Mouse (Mus musculus) heart, adult 2 months (tissue): Measurements from ENCODE around the gene Calr. TPM values are rescaled to one million over a fixed set of nuclear protein-coding genes. Genes with fewer than 3 reads are reported as not detected.

ENCODE experiments used
- DNase-seq, 2 experiments: peaks; one replicate each; pipeline ENCODE4 v3.0.0; 2021
- H3K27ac ChIP-seq: fragments of 200-600 bp; 2 replicates; pipeline ENCODE4 v1.8.1; 2022
- H3K27me3 ChIP-seq: fragments of 200-500 bp; 2 replicates; pipeline ENCODE4 v1.6.1; 2012; ENCODE audit warnings: mild to moderate bottlenecking, low read length, inconsistent platforms, mixed read lengths; ENCODE audit not compliant: control insufficient read depth, insufficient read depth
- H3K36me3 ChIP-seq: fragments of 200-500 bp; 2 replicates; pipeline ENCODE4 v1.6.1; 2012; ENCODE audit warnings: low read length, inconsistent platforms; ENCODE audit not compliant: control insufficient read depth, insufficient read depth
- H3K4me1 ChIP-seq: fragments of 200-500 bp; 2 replicates; pipeline ENCODE4 v1.6.1; 2011; ENCODE audit warnings: low read length; ENCODE audit not compliant: control insufficient read depth, insufficient read depth
- H3K4me3 ChIP-seq: fragments of 200-600 bp; 2 replicates; pipeline ENCODE4 v1.8.1; 2022
- H3K79me2 ChIP-seq: fragments of 200-500 bp; replicated peaks from 2 replicates; pipeline ENCODE4 v1.6.1; 2012; ENCODE audit warnings: mild to moderate bottlenecking, inconsistent platforms, low read length, moderate library complexity, mixed read lengths; ENCODE audit not compliant: control insufficient read depth, insufficient read depth
- H3K9ac ChIP-seq: fragments of 200-500 bp; 2 replicates; pipeline ENCODE4 v1.6.1; 2012; ENCODE audit warnings: low read depth, mild to moderate bottlenecking, control low read depth, inconsistent platforms, low read length, mixed read lengths
- CTCF ChIP-seq: fragments of 200-600 bp; IDR thresholded peaks from 2 replicates; pipeline ENCODE4 v1.8.1; 2022; ENCODE audit warnings: antibody characterized with exemption, mild to moderate bottlenecking, moderate library complexity
- EP300 ChIP-seq: fragments of 200-500 bp; IDR thresholded peaks from 2 replicates; pipeline ENCODE4 v1.6.1; 2011; ENCODE audit warnings: low read depth, low read length, control low read depth; ENCODE audit not compliant: insufficient read depth
- POLR2A ChIP-seq: fragments of 200-500 bp; IDR thresholded peaks from 2 replicates; pipeline ENCODE4 v1.6.1; 2011; ENCODE audit warnings: mild to moderate bottlenecking, low read depth, low read length, control low read depth; ENCODE audit not compliant: insufficient read depth
- WGBS: fragments of 180-500 bp; shearing (Covaris S2); methylation state at CpG from one replicate; pipeline ENCODE4 v1.1.7; 2018; 5-methylcytosine and 5-hydroxymethylcytosine counted together
- intact Hi-C: fragments of 180-260 bp; cut with DNase I; formaldehyde crosslinking; loops from one replicate; pipeline ENCODE4 v1.15.1; 2025
- polyA plus RNA-seq: library from polyadenylated mRNA; depleted of rRNA; stranded (reverse); fragments of >200 nt; gene quantifications from 2 replicates; pipeline ENCODE4 v1.2.3, GENCODE M21; 2012
- total RNA-seq, 2 experiments: library from RNA; stranded (reverse); gene quantifications; 2 replicates each; pipeline ENCODE4 v1.2.3; 2021

The Calr gene
- total and polyA plus RNA-seq, 3 experiments, result 154 to 416 (median 352) TPM

DNA sequence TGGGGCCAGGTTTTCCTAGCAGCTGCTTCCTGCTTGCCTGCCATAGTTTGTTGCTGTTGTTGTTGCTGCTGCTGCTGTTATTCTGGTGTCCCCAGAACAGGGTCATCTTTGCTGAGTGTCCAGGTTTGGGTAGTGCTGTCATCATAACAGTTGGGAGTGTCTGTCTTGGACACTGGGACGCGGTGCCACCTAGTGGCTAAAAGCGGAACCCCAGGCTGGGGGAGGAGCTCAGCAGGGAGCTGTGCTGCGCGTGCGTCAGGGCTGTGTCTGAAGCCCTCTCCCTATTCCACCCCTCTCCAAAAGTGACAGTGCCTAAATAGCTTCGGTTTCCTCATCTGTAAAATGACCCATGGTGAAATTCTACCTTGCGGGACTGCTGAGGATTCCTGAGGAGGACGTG, 31.2 kb downstream of the Calr start:
- whole genome bisulfite sequencing, result 15% methylated on average over 9 of the region's 9 CpGs
- intact Hi-C loops, result loop anchor here (1.0 kb wide), 1 partner anchor 223 kb away; no protein-coding TSS in a partner anchor
- Histone ChIP-seq H3K4me3 (no peak overlapping the region), H3K36me3 (no peaks in the 10 kb centered on the region), H3K9ac (0 out of 2 replicates have a peak overlapping the region, but pooled peaks have one; percentile 11), H3K27me3 (no peaks in the 10 kb centered on the region), H3K27ac (peak overlapping the region; percentile 57), H3K4me1 (peaks cover 3% of the 10 kb centered on the region), H3K79me2 (no peaks in the 10 kb centered on the region)
- peak; percentile 92 to 99 for DNase-seq
- TF ChIP-seq POLR2A (no peak), EP300 (peak; percentile 88)

GRCm38 (mm10) chr8:84814555-84815441, 31.9 kb downstream of the Calr start:
- H3K79me2 ChIP-seq, result no peaks in the 10 kb centered on the region
- no peaks in the 10 kb centered on the region for H3K36me3 ChIP-seq
- H3K4me3 ChIP-seq, result no peak overlapping the region
- H3K27ac ChIP-seq, result peak overlapping the region; percentile 57
- no peak for TF ChIP-seq POLR2A
- no peaks in the 10 kb centered on the region for H3K27me3 ChIP-seq
- intact Hi-C loops, result loop anchor here (1.0 to 5.0 kb wide), 2 partner anchors 222 to 237 kb away; no protein-coding TSS in a partner anchor
- WGBS, result 26% methylated on average over 19 of the region's 19 CpGs
- peaks cover 3% of the 10 kb centered on the region for H3K4me1 ChIP-seq
- H3K9ac ChIP-seq, result 0 out of 2 replicates have a peak overlapping the region, but pooled peaks have one; percentile 11
- no peak for DNase-seq

DNA sequence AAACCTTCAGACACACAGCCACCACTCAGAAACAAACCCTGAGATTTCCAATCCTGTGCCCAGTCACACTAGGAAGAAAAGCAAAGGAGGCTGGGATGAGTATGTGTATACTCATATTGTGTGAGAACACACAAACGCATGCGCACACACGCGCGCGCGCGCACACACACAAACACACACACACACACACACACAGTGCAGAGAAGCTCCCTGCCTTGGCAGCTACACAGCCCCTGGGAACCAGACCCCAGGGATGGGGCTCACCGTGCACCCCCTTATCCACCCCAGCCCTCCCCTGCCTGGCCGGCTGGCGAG, 32.5 kb downstream of the Calr start:
- intact Hi-C loops, result loop anchor here (5.0 kb wide), 1 partner anchor 237 kb away; no protein-coding TSS in a partner anchor
- H3K9ac ChIP-seq, result no peak overlapping the region
- no peak for TF ChIP-seq CTCF
- TF ChIP-seq POLR2A, result no peak
- TF ChIP-seq EP300, result no peak
- no peak for DNase-seq
- peaks cover 3% of the 10 kb centered on the region for H3K4me1 ChIP-seq
- H3K4me3 ChIP-seq, result no peak overlapping the region
- H3K27ac ChIP-seq, result no peak overlapping the region
- no peaks in the 10 kb centered on the region for H3K36me3 ChIP-seq
- H3K27me3 ChIP-seq, result no peaks in the 10 kb centered on the region
- WGBS, result 83% methylated on average over 11 of the region's 11 CpGs
- no peaks in the 10 kb centered on the region for H3K79me2 ChIP-seq

DNA sequence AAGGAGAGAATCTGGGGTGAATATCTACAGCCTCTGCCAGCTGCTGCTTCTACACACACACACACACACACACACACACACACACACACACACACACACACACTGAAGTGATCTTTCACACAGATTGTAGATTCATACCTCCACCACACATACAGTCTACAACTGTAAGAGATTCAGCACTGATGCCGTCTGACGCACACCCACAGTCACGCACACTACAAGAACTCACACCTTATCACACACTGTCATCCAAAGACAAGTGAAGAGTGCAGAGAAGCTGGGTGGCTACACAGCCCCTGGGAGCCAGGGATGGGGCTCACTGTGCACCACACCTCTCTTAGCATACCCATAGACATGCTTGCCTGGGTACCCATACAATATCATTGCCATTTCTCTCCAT, 32.9 kb downstream of the Calr start:
- no peak overlapping the region for H3K4me3 ChIP-seq
- intact Hi-C loops, result loop anchor here (5.0 kb wide), 1 partner anchor 237 kb away; no protein-coding TSS in a partner anchor
- H3K9ac ChIP-seq, result no peak overlapping the region
- no peak for TF ChIP-seq POLR2A
- no peak for TF ChIP-seq CTCF
- TF ChIP-seq EP300, result no peak
- H3K27ac ChIP-seq, result no peak overlapping the region
- H3K27me3 ChIP-seq, result no peaks in the 10 kb centered on the region
- H3K36me3 ChIP-seq, result no peaks in the 10 kb centered on the region
- H3K4me1 ChIP-seq, result peaks cover 3% of the 10 kb centered on the region
- H3K79me2 ChIP-seq, result no peaks in the 10 kb centered on the region
- 84% methylated on average over 3 of the region's 3 CpGs for WGBS
- DNase-seq, result no peak

GRCm38 (mm10) chr8:84813059-84813458, 33.7 kb downstream of the Calr start:
- H3K9ac ChIP-seq, result no peak overlapping the region
- H3K27me3 ChIP-seq, result no peaks in the 10 kb centered on the region
- intact Hi-C loops, result loop anchor here (5.0 kb wide), 1 partner anchor 236 kb away; no protein-coding TSS in a partner anchor
- peaks cover 3% of the 10 kb centered on the region for H3K4me1 ChIP-seq
- no peak overlapping the region for H3K4me3 ChIP-seq
- TF ChIP-seq CTCF (peak; percentile 89), EP300 (peak; percentile 77; the same call in 1 of the 2 replicates), POLR2A (no peak)
- peak; percentile 77 to 87 for DNase-seq
- no peak overlapping the region for H3K27ac ChIP-seq
- H3K36me3 ChIP-seq, result no peaks in the 10 kb centered on the region
- 0% methylated on average over 5 of the region's 5 CpGs for WGBS
- H3K79me2 ChIP-seq, result no peaks in the 10 kb centered on the region

GRCm38 (mm10) chr8:84811303-84811702, 35.4 kb downstream of the Calr start:
- H3K27me3 ChIP-seq, result no peaks in the 10 kb centered on the region
- WGBS, result 45% methylated on average over 10 of the region's 10 CpGs
- TF ChIP-seq CTCF, result no peak
- no peak for TF ChIP-seq POLR2A
- TF ChIP-seq EP300, result no peak

More at GRCm38 (mm10) chr8:84811303-84811702, 35.4 kb downstream of the Calr start:
- Histone ChIP-seq H3K9ac (no peak overlapping the region), H3K79me2 (no peaks in the 10 kb centered on the region), H3K36me3 (no peaks in the 10 kb centered on the region), H3K4me3 (peak overlapping the region; percentile 38; the same call in 1 of the 2 replicates), H3K27ac (peak overlapping the region; percentile 17; the same call in 1 of the 2 replicates), H3K4me1 (peaks cover 3% of the 10 kb centered on the region)
- no peak for DNase-seq
- intact Hi-C loops, result loop anchor here (1.0 to 5.0 kb wide), 4 partner anchors 53 to 234 kb away; no protein-coding TSS in a partner anchor
